Mouse (Mus musculus) right cerebral cortex, postnatal 10 days (tissue): Measurements from ENCODE around the gene Tmem235.
"Not testable (repeated sequence)": the region's sequence is repeated elsewhere in the genome, so short reads cannot be mapped to it uniquely, and the experiment has no call there.

Experiments used
- DNase-seq, 2 experiments: peaks; one replicate each; pipeline ENCODE4 v3.0.0; 2021; ENCODE audit warnings: low spot score in 2 of 2

Tmem235 gene

GRCm38 (mm10) chr11:117832086-117832969 lies 28.2 kb upstream of the Tmem235 start:
- DNase-seq, result peak; percentile 79 to 80

GRCm38 (mm10) chr11:117833509-117833908 lies 27.0 kb upstream of the Tmem235 start:
- DNase-seq, result not testable (repeated sequence)

GRCm38 (mm10) chr11:117834086-117834485 lies 26.5 kb upstream of the Tmem235 start:
- no peak for DNase-seq

GRCm38 (mm10) chr11:117836306-117836705 lies 24.2 kb upstream of the Tmem235 start:
- DNase-seq, result peak; percentile 59 to 70

GRCm38 (mm10) chr11:117838572-117838971 lies 22.0 kb upstream of the Tmem235 start:
- no peak for DNase-seq

GRCm38 (mm10) chr11:117839021-117839420 lies 21.5 kb upstream of the Tmem235 start:
- no peak for DNase-seq

GRCm38 (mm10) chr11:117840910-117841309 lies 19.6 kb upstream of the Tmem235 start:
- no peak for DNase-seq

GRCm38 (mm10) chr11:117843434-117843833 lies 17.1 kb upstream of the Tmem235 start:
- DNase-seq, result no peak

GRCm38 (mm10) chr11:117844997-117845396 lies 15.6 kb upstream of the Tmem235 start:
- no peak for DNase-seq

- no peak for DNase-seq
Observed at GRCm38 (mm10) chr11:117845651-117846050, 14.9 kb upstream of the Tmem235 start.

- no peak for DNase-seq
Observed at GRCm38 (mm10) chr11:117846640-117847039, 13.9 kb upstream of the Tmem235 start.

GRCm38 (mm10) chr11:117847593-117848215 lies 12.8 kb upstream of the Tmem235 start:
- DNase-seq, result no peak

GRCm38 (mm10) chr11:117848271-117848984 lies 12.1 kb upstream of the Tmem235 start:
- peak; percentile 53 to 78 for DNase-seq

GRCm38 (mm10) chr11:117848985-117849671 lies 11.4 kb upstream of the Tmem235 start, which contains the start of gene Birc5:
TSS of gene Birc5 (plus strand) at chr11:117849251.
- DNase-seq, result peak; percentile 97

- DNase-seq, result no peak
Observed at GRCm38 (mm10) chr11:117852875-117853274, 7.7 kb upstream of the Tmem235 start.

- DNase-seq, result no peak
Observed at GRCm38 (mm10) chr11:117854241-117854640, 6.3 kb upstream of the Tmem235 start.

- DNase-seq, result no peak
Observed at GRCm38 (mm10) chr11:117855360-117855759, 5.2 kb upstream of the Tmem235 start.

- no peak for DNase-seq
Observed at GRCm38 (mm10) chr11:117855975-117856374, 4.6 kb upstream of the Tmem235 start.

- no peak for DNase-seq
Observed at GRCm38 (mm10) chr11:117857462-117857861, 3.1 kb upstream of the Tmem235 start.

- no peak for DNase-seq
Observed at GRCm38 (mm10) chr11:117858392-117858791, 2.2 kb upstream of the Tmem235 start.

- no peak for DNase-seq
Observed at GRCm38 (mm10) chr11:117863174-117863856, 2.8 kb downstream of the Tmem235 start.
